17 mouse cellular contexts compared by ENCODE assay signal in genomic region chr6:117253586-117254330, GRCm38 (mm10).
A peak's percentile ranks its signal among the peaks of the same experiment; 100 is the strongest.
DNase-seq lines count a peak whose midpoint lies in the region; ATAC-seq and TF ChIP-seq lines count a peak whose summit lies in the region.
"Had no signal": no experiment of that assay in that cellular context is flagged by ENCODE, and none has a peak within 500 bp of the region (broad histone marks: within the 10 kb centered on the region; RNA-seq: fewer than 3 reads in every experiment).

No protein-coding gene starts in this region.

- 61% methylated on average over 16 of the region's 16 CpGs for WGBS in heart, embryonic 12.5 days
- WGBS in embryonic facial prominence, embryonic 14.5 days: 42% methylated on average over 16 of the region's 16 CpGs
- 11% methylated on average over 16 of the region's 16 CpGs for WGBS in forebrain, postnatal 0 days
- whole genome bisulfite sequencing in midbrain, embryonic 16.5 days: 12% methylated on average over 16 of the region's 16 CpGs
- WGBS in thymus, adult 2 months: 88% methylated on average over 16 of the region's 16 CpGs

- H3K9me3 ChIP-seq in heart, embryonic 12.5 days (replicated peaks): no peaks in the 10 kb centered on the region
- H3K9me3 ChIP-seq in embryonic facial prominence, embryonic 14.5 days (ENCODE audit: control insufficient read depth, low read length): no peaks in the 10 kb centered on the region
- H3K9me3 ChIP-seq in forebrain, postnatal 0 days (ENCODE audit: low read length): no peaks in the 10 kb centered on the region
- H3K9me3 ChIP-seq in midbrain, embryonic 16.5 days (replicated peaks; ENCODE audit: control insufficient read depth, low read length, poor library complexity, severe bottlenecking): no peaks in the 10 kb centered on the region
- H3K9me3 ChIP-seq: stomach, embryonic 15.5 days had no signal

- no peak overlapping the region for H3K4me2 ChIP-seq in heart, embryonic 12.5 days
- no peak overlapping the region for H3K4me2 ChIP-seq in embryonic facial prominence, embryonic 14.5 days (ENCODE audit: low read depth, low read length)
- H3K4me2 ChIP-seq in forebrain, postnatal 0 days (ENCODE audit: low read depth): no peak overlapping the region
- H3K4me2 ChIP-seq in midbrain, embryonic 16.5 days (ENCODE audit: low read length): no peak overlapping the region
- H3K4me2 ChIP-seq: liver, embryonic 11.5 days; lung, embryonic 14.5 days; stomach, embryonic 15.5 days had no signal

- no peak for ATAC-seq in heart, embryonic 12.5 days (ENCODE audit: insufficient number of reproducible peaks, low FRiP score)
- ATAC-seq in embryonic facial prominence, embryonic 14.5 days (ENCODE audit: low read depth): peak; percentile 79
- ATAC-seq in forebrain, postnatal 0 days: peak; percentile 10; the same call in 1 of the 2 replicates
- peak; percentile 56 for ATAC-seq in midbrain, embryonic 16.5 days
- no peak for ATAC-seq in monocyte, adult 5-6 weeks (replicated peaks; ENCODE audit: insufficient number of reproducible peaks, low FRiP score, low TSS enrichment, poor library complexity, severe bottlenecking)

- peaks cover 52% of the 10 kb centered on the region for H3K4me1 ChIP-seq in heart, embryonic 12.5 days (replicated peaks)
- H3K4me1 ChIP-seq in embryonic facial prominence, embryonic 14.5 days (ENCODE audit: control insufficient read depth, insufficient read depth, low read length): peaks cover 11% of the 10 kb centered on the region
- H3K4me1 ChIP-seq in forebrain, postnatal 0 days (ENCODE audit: insufficient read depth): peaks cover 5% of the 10 kb centered on the region; the same call in 1 of the 2 replicates
- peaks cover 3% of the 10 kb centered on the region; the same call in 1 of the 2 replicates for H3K4me1 ChIP-seq in midbrain, embryonic 16.5 days (ENCODE audit: control insufficient read depth, insufficient read depth, low read length)
- H3K4me1 ChIP-seq in thymus, adult 2 months (replicated peaks; ENCODE audit: control insufficient read depth, insufficient read depth, low read length): no peaks in the 10 kb centered on the region

- no peak for TF ChIP-seq CTCF in forebrain, postnatal 0 days (IDR thresholded peaks at IDR 0.05; ENCODE audit: low read depth)
- no peak for TF ChIP-seq CTCF in thymus, adult 2 months (IDR thresholded peaks at IDR 0.05; ENCODE audit: borderline replicate concordance, control insufficient read depth, extremely low read depth, insufficient read depth, low read length, poor library complexity)

- no peak overlapping the region for H3K4me3 ChIP-seq in heart, embryonic 12.5 days
- H3K4me3 ChIP-seq in embryonic facial prominence, embryonic 14.5 days (ENCODE audit: low read depth, low read length): no peak overlapping the region
- no peak overlapping the region for H3K4me3 ChIP-seq in forebrain, postnatal 0 days (ENCODE audit: low read depth, low read length)
- H3K4me3 ChIP-seq in midbrain, embryonic 16.5 days (ENCODE audit: low read depth, low read length): no peak overlapping the region
- no peak overlapping the region for H3K4me3 ChIP-seq in thymus, adult 2 months (ENCODE audit: control insufficient read depth, insufficient read depth, low read length)
- H3K4me3 ChIP-seq: erythroblast, embryonic 14.5 days; myocyte; stomach, embryonic 15.5 days had no signal

- H3K27me3 ChIP-seq in heart, embryonic 12.5 days (replicated peaks): no peaks in the 10 kb centered on the region
- H3K27me3 ChIP-seq in embryonic facial prominence, embryonic 14.5 days (replicated peaks; ENCODE audit: control insufficient read depth, insufficient read depth, low read length): no peaks in the 10 kb centered on the region
- H3K27me3 ChIP-seq in forebrain, postnatal 0 days (ENCODE audit: insufficient read depth, low read length): no peaks in the 10 kb centered on the region
- no peaks in the 10 kb centered on the region for H3K27me3 ChIP-seq in midbrain, embryonic 16.5 days (ENCODE audit: control insufficient read depth, insufficient read depth, low read depth, low read length)
- H3K27me3 ChIP-seq in thymus, adult 2 months (ENCODE audit: control insufficient read depth, insufficient read depth, low read length): no peaks in the 10 kb centered on the region
- H3K27me3 ChIP-seq: stomach, embryonic 15.5 days had no signal

- DNase-seq in heart, adult 11 months: peak; percentile 78
- no peak for DNase-seq in embryonic facial prominence, embryonic 14.5 days (ENCODE audit: low spot score)
- peak; percentile 23 for DNase-seq in forebrain, postnatal 0 days
- no peak for DNase-seq in thymus, adult 2 months
- DNase-seq: heart, adult 18-20 months; kidney, adult 18-20 months; kidney, postnatal 25 days; lung, embryonic 14.5 days; right cerebral cortex, adult 18-20 months; thymus, postnatal 25 days had no signal

- H3K9ac ChIP-seq in heart, embryonic 12.5 days: no peak overlapping the region
- no peak overlapping the region for H3K9ac ChIP-seq in embryonic facial prominence, embryonic 14.5 days (ENCODE audit: low read depth, low read length)
- no peak overlapping the region for H3K9ac ChIP-seq in forebrain, postnatal 0 days
- H3K9ac ChIP-seq in midbrain, embryonic 16.5 days (ENCODE audit: low read depth, low read length): no peak overlapping the region
- H3K9ac ChIP-seq: lung, embryonic 14.5 days; stomach, embryonic 15.5 days had no signal

- no peak overlapping the region for H3K27ac ChIP-seq in heart, embryonic 12.5 days (ENCODE audit: poor library complexity, severe bottlenecking)
- no peak overlapping the region for H3K27ac ChIP-seq in embryonic facial prominence, embryonic 14.5 days (replicated peaks; ENCODE audit: low read depth, low read length)
- no peak overlapping the region for H3K27ac ChIP-seq in forebrain, postnatal 0 days (ENCODE audit: low read depth, low read length)
- H3K27ac ChIP-seq in midbrain, embryonic 16.5 days (ENCODE audit: low read length): no peak overlapping the region
- no peak overlapping the region for H3K27ac ChIP-seq in thymus, adult 2 months (ENCODE audit: control insufficient read depth, insufficient read depth, low read length)
- H3K27ac ChIP-seq: stomach, embryonic 15.5 days had no signal

- no peaks in the 10 kb centered on the region for H3K36me3 ChIP-seq in heart, embryonic 12.5 days
- H3K36me3 ChIP-seq in embryonic facial prominence, embryonic 14.5 days (ENCODE audit: control insufficient read depth, insufficient read depth, low read length): no peaks in the 10 kb centered on the region
- H3K36me3 ChIP-seq in forebrain, postnatal 0 days (ENCODE audit: insufficient read depth): no peaks in the 10 kb centered on the region
- H3K36me3 ChIP-seq in midbrain, embryonic 16.5 days (ENCODE audit: control insufficient read depth, insufficient read depth, low read length): no peaks in the 10 kb centered on the region
- H3K36me3 ChIP-seq in thymus, adult 2 months (ENCODE audit: control insufficient read depth, insufficient read depth, low read length): no peaks in the 10 kb centered on the region
- H3K36me3 ChIP-seq: stomach, embryonic 15.5 days had no signal

- no peak for TF ChIP-seq POLR2A in thymus, adult 2 months (IDR thresholded peaks at IDR 0.05; ENCODE audit: control insufficient read depth, extremely low read depth, insufficient read depth, low read length, poor library complexity)

Comparison
In these comparisons a context has a peak if more than half of its experiments do, and no peak if none do; other contexts are left out.
1. DNase-seq: peak in heart, adult 11 months (single experiment) and forebrain, postnatal 0 days (single experiment); none in embryonic facial prominence, embryonic 14.5 days (single experiment) and thymus, adult 2 months (single experiment).
2. ATAC-seq: peak in embryonic facial prominence, embryonic 14.5 days (single experiment), forebrain, postnatal 0 days (single experiment) and midbrain, embryonic 16.5 days (single experiment); none in heart, embryonic 12.5 days (single experiment) and monocyte, adult 5-6 weeks (single experiment).